Mouse (Mus musculus) brain, embryonic 14.5 days (tissue): ENCODE measurements around the gene Cenph. TPM values are rescaled to one million over a fixed set of nuclear protein-coding genes. Genes with fewer than 3 reads are reported as not detected.
A peak's percentile ranks its signal among the peaks of the same experiment; 100 is the strongest.
"Not testable (repeated sequence)": the region's sequence is repeated elsewhere in the genome, so short reads cannot be mapped to it uniquely, and the experiment has no call there.

Experiments used
- DNase-seq: peaks from one replicate; pipeline ENCODE4 v3.0.0-alpha.2; 2011; ENCODE audit warnings: low read depth
- CTCF ChIP-seq: fragments of 200-500 bp; IDR thresholded peaks from 2 replicates; pipeline ENCODE4 v1.5.1; 2012; ENCODE audit warnings: inconsistent platforms, mild to moderate bottlenecking, moderate library complexity, borderline replicate concordance; ENCODE audit not compliant: insufficient read depth, insufficient read length; ENCODE audit errors: extremely low read depth
- POLR2A ChIP-seq: fragments of 200-500 bp; IDR thresholded peaks from 2 replicates; pipeline ENCODE4 v1.6.1; 2012; ENCODE audit warnings: mild to moderate bottlenecking, inconsistent platforms, borderline replicate concordance; ENCODE audit not compliant: poor library complexity, insufficient read depth, insufficient read length, severe bottlenecking; ENCODE audit errors: extremely low read depth
- polyA plus RNA-seq: library from polyadenylated mRNA; depleted of rRNA; stranded (reverse); fragments of >200 nt; gene quantifications from 2 replicates; pipeline ENCODE4 v1.2.3, GENCODE M21; 2012; rRNA removed

Gene Cenph
- polyA plus RNA-seq, 1 experiment: 8.3 TPM

- DNase-seq: no peak
- TF ChIP-seq CTCF (no peak), POLR2A (no peak)
Measured at GRCm38 (mm10) chr13:100742831-100743230, 32.9 kb downstream of the Cenph start.

- TF ChIP-seq CTCF: no peak
- TF ChIP-seq POLR2A: no peak
Measured at GRCm38 (mm10) chr13:100732756-100733155, 42.9 kb downstream of the Cenph start.

DNA sequence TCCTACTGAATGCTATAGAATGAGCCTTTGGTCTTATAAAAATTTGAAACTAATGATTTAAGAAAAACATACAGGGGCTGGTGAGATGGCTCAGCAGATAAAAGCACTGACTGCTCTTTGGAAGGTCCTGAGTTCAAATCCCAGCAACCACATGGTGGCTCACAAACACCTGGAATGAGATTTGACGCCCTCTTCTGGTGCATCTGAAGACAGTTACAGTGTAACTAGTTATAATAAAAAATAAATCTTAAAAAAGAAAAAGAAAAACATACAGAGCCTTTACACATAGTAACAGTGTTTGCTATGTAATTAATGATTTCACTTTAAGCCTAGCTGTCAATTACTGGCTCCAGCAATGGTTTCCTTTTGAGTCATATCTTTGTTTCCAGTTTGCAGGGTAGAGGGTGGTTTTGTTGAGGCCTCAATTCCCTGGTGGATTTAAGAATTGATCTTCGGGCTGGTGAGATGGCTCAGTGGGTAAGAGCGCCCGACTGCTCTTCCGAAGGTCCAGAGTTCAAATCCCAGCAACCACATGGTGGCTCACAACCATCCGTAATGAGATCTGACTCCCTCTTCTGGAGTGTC, 44.1 kb downstream of the Cenph start:
- not testable (repeated sequence) for DNase-seq

More at GRCm38 (mm10) chr13:100732756-100733155, 42.9 kb downstream of the Cenph start:
- no peak for DNase-seq

DNA sequence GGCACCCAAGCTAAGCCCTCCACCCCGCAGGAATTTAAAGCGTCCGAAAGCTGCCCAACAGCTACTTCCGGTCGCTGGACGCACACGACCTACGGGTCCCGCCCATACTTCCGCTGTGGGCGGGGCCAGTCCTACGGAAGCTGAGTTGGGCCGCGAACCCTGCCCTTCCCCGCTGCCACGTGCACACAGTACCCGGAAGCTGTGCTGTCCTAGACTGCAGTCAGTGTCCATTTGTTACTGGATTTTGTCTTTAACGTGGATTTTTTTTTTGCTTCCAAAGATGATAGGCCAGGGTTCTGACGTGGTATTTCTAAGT, 44.9 kb downstream of the Cenph start, which contains the start of gene Cdk7:
Gene Cdk7 (minus strand): TSS at position 79 of the 316 bp plus-strand sequence.
- 0 out of 2 replicates have a peak, but pooled peaks have one; percentile 5 for TF ChIP-seq POLR2A
- no peak for TF ChIP-seq CTCF

DNA sequence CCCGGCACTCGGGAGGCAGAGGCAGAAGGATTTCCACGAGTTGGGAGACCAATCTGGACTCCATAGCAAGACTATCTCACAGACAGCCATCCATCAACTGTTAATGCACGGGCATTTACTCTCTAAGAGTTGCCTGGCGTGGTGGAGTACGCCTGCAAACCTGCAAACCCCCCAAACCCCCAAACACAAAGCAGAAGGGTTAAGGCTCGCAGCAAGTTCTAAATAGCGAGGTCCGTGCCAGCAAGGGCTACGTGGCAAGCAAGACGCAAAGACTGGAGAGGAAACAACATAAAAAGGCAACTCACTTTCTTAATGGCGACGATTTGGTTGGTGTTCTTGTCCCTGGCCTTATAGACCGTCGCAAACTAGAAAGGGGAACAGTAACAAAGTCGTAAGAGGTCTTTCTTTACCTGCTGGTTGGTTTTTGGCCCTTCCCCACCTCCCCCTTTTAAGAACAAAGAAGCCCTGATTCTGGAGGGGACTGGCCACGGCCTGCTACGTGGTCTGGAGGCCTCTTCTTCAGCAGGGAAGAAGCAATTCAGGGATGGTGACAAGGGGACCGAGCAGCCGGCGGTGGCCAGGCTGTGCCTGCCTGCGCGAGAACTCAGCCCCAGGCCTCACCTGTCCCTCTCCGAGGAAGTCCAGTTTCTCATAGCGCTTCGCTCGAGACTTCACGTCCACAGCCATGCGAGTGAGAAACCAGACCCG, 45.4 kb downstream of the Cenph start:
- no peak for TF ChIP-seq POLR2A
- TF ChIP-seq CTCF: no peak
- no peak for DNase-seq

More for the DNA sequence above, 44.9 kb downstream of the Cenph start, which contains the start of gene Cdk7:
- peak; percentile 98 for DNase-seq

DNA sequence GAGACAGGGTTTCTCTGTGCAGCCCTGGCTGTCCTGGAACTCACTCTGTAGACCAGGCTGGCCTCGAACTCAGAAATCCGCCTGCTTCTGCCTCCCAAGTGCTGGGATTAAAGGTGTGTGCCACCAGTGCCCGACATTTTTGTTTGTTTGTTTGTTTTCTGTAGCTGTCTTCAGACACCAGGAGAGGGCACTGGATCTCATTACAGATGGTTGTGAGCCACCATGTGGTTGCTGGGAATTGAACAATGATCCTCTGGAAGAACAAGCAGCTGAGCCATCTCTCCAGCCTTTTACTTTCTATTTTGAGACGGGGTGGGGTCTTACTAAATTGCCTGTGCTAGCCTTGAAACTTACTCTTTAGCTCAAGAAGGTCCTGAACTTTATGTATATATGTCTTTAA, 47.2 kb downstream of the Cenph start:
- not testable (repeated sequence) for DNase-seq

- TF ChIP-seq CTCF (no peak), POLR2A (no peak)
Measured at GRCm38 (mm10) chr13:100728086-100728485, 47.6 kb downstream of the Cenph start.

DNA sequence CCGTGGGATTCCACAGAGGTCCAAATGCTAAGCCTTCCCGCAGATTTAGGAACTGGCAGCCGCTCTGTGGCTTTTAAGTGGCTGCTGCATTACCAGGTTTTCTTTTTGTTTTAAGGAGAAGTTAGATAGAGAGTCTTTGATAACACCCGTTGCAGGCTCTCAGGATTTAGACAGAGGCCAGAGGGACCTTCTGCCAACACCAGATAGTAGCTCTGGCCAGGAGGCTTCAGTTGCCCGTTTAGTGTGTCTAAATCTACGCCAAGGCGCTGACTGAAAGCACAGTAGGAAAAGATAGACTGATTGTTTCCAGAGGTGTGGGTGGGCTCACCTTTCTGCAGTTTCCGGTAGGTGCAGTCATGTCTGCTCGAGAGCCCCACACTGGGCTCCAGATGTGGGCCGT, 50.5 kb downstream of the Cenph start:
- TF ChIP-seq CTCF (no peak), POLR2A (no peak)
- DNase-seq: no peak

More at GRCm38 (mm10) chr13:100728086-100728485, 47.6 kb downstream of the Cenph start:
- DNase-seq: no peak

DNA sequence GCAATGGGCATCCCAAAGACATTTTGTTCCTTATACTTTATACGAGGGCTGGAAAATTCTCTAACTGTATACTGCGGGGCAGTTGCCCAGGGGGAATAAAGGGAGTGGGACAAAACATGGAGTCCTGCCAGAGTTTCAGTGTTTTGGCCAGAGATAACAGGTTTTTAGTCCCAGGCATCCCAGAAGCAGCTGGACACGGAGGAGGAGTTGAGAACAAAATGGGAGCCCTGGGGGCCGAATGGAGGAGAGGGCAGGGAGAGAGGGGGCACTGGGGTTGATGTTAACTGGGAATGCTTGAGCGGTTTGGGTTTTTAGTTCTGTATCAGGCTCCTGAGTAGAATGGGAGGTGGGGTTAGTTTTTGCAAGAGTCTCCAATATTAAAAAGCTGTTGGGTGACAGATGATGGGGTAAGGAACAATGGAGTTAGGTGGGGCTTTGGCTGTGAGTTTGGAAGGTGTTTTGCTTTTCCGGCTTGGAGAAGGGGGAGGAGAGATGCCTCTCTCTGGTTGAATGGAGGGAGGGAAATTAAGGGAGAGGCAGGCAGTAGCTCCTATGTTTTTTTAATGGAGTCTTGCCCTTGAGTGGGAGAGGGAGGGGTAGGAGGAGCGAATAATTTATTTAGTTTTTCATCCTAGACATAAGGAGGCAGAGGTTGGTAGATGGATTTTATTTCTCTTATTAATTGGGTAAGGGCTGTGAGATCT, 51.5 kb downstream of the Cenph start:
- no peak for TF ChIP-seq CTCF
- no peak for TF ChIP-seq POLR2A
- peak; percentile 61 for DNase-seq

GRCm38 (mm10) chr13:100721656-100722055, 54.0 kb downstream of the Cenph start:
- DNase-seq: no peak
- TF ChIP-seq POLR2A (no peak), CTCF (no peak)

DNA sequence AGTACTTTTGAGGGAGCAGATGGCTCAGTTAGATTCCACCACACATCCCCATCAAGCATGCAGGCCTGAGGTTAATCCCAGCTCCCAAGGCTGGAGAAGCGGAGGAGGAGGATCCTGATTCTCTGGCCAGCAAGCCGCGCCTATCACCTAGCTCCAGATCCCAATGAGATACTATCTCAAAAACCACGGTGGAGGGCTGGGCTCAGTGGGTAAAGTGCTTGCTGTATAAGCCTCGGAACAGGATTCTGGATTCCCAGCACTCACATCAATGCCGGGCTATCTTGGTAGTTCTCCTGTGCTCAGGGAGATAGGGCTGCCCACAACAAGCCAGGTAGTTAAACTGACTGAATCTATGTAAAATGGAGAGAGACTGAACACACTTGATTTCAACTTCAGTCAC, 60.2 kb downstream of the Cenph start:
- no peak for DNase-seq
- no peak for TF ChIP-seq CTCF
- TF ChIP-seq POLR2A: no peak

Other genes starting within 250 kb of the Cenph start
- gene Ocln, start 223.2 kb downstream of the Cenph start, polyA plus RNA-seq: 2.3 and 4.1 TPM in 2 replicates
- 1.7 and 2.3 TPM in 2 replicates for gene Marveld2, start 158.9 kb downstream of the Cenph start, polyA plus RNA-seq
- gene Ak6, start 124.9 kb downstream of the Cenph start, polyA plus RNA-seq: 211 and 231 TPM in 2 replicates
- 15.7 and 16.7 TPM in 2 replicates for gene Rad17, start 124.8 kb downstream of the Cenph start, polyA plus RNA-seq
- gene Taf9, start 124.3 kb downstream of the Cenph start, polyA plus RNA-seq: 22.4 and 26.8 TPM in 2 replicates
- gene Ccdc125, start 106.2 kb downstream of the Cenph start, polyA plus RNA-seq: 0.81 and 1.4 TPM in 2 replicates
- 24.3 and 32.1 TPM in 2 replicates for gene Cdk7, start 45.0 kb downstream of the Cenph start, polyA plus RNA-seq
- 57.5 and 64.0 TPM in 2 replicates for gene Mrps36, start 31.2 kb downstream of the Cenph start, polyA plus RNA-seq
- 48.4 and 102 TPM in 2 replicates for gene Ccnb1, start 10.7 kb upstream of the Cenph start, polyA plus RNA-seq
- 36.7 and 39.1 TPM in 2 replicates for gene Slc30a5, start 57.5 kb upstream of the Cenph start, polyA plus RNA-seq